Mouse (Mus musculus) MEL (cell line): ENCODE results near the gene Mtmr4. TPM values are rescaled to one million over a fixed set of nuclear protein-coding genes. Genes with fewer than 3 reads are reported as not detected.
A peak's percentile ranks its signal among the peaks of the same experiment; 100 is the strongest.

ENCODE experiments used
- DNase-seq: peaks from one replicate; pipeline ENCODE4 v3.0.0; 2011; ENCODE audit warnings: low read depth, low spot score
- H3K27ac ChIP-seq: 2 replicates; pipeline ENCODE4 v1.5.1; 2012; ENCODE audit warnings: low read depth, mild to moderate bottlenecking, control low read depth, low read length, moderate library complexity; ENCODE audit not compliant: control insufficient read depth
- H3K27me3 ChIP-seq, 2 experiments: fragments of 150-350 bp in 1 of 2; sonication (generic) in 1 of 2; 2 replicates each; pipeline ENCODE4 v1.6.1; 2012; ENCODE audit warnings: low read length in 2 of 2, mild to moderate bottlenecking in 2 of 2, improper control_type of control experiment in 1 of 2, moderate library complexity in 1 of 2; ENCODE audit not compliant: insufficient read depth in 2 of 2, control insufficient read depth in 1 of 2
- H3K36me3 ChIP-seq, 2 experiments: 2 replicates each; pipeline ENCODE4 v1.6.1; 2012 to 2014; ENCODE audit warnings: low read length in 2 of 2, improper control_type of control experiment in 1 of 2, inconsistent platforms in 1 of 2, mild to moderate bottlenecking in 1 of 2; ENCODE audit not compliant: insufficient read depth in 2 of 2, control insufficient read depth in 1 of 2
- H3K4me1 ChIP-seq, 2 experiments: fragments of 150-350 bp in 1 of 2; sonication (generic) in 1 of 2; 2 replicates each; pipeline ENCODE4 v1.6.1; 2012; ENCODE audit warnings: low read length in 2 of 2, improper control_type of control experiment in 1 of 2, mild to moderate bottlenecking in 1 of 2; ENCODE audit not compliant: insufficient read depth in 2 of 2, control insufficient read depth in 1 of 2
- H3K4me3 ChIP-seq, 2 experiments: fragments of 150-350 bp in 1 of 2; sonication (generic) in 1 of 2; 2 replicates each; pipeline ENCODE4 v1.5.1; 2012; ENCODE audit warnings: low read depth in 2 of 2, low read length in 2 of 2, mild to moderate bottlenecking in 2 of 2, moderate library complexity in 2 of 2, control low read depth in 1 of 2, improper control_type of control experiment in 1 of 2; ENCODE audit not compliant: control insufficient read depth in 1 of 2, insufficient read depth in 1 of 2
- H3K79me2 ChIP-seq: 2 replicates; pipeline ENCODE4 v1.6.1; 2012; ENCODE audit warnings: mild to moderate bottlenecking, low read length, moderate library complexity; ENCODE audit not compliant: control insufficient read depth, poor library complexity, insufficient read depth
- H3K9ac ChIP-seq: 2 replicates; pipeline ENCODE4 v1.6.1; 2012; ENCODE audit warnings: low read depth, mild to moderate bottlenecking, control low read depth, low read length, moderate library complexity; ENCODE audit not compliant: control insufficient read depth, poor library complexity, severe bottlenecking
- H3K9me3 ChIP-seq: fragments of 150-350 bp; sonication (generic); replicated peaks from 2 replicates; pipeline ENCODE4 v1.6.1; 2012; ENCODE audit warnings: mild to moderate bottlenecking, low read length, improper control_type of control experiment, moderate library complexity; ENCODE audit not compliant: insufficient read depth
- CHD1 ChIP-seq: IDR thresholded peaks from 2 replicates; pipeline ENCODE4 v1.6.1; 2012; ENCODE audit warnings: low read depth, mild to moderate bottlenecking, inconsistent platforms, low read length, improper control_type of control experiment
- CHD2 ChIP-seq: IDR thresholded peaks from 2 replicates; pipeline ENCODE4 v1.6.1; 2011; ENCODE audit warnings: low read length, improper control_type of control experiment
- E2F4 ChIP-seq: IDR thresholded peaks from 2 replicates; pipeline ENCODE4 v1.6.1; 2011; ENCODE audit warnings: low read depth, low read length, improper control_type of control experiment, borderline replicate concordance
- ELF1 ChIP-seq: IDR thresholded peaks from 2 replicates; pipeline ENCODE4 v1.6.1; 2014; ENCODE audit warnings: low read depth, mild to moderate bottlenecking, inconsistent platforms, low read length, improper control_type of control experiment, moderate library complexity
- EP300 ChIP-seq, 2 experiments: IDR thresholded peaks; 2 replicates each; pipeline ENCODE4 v1.6.1; 2011; ENCODE audit warnings: improper control_type of control experiment in 2 of 2, low read length in 2 of 2, low read depth in 1 of 2, mild to moderate bottlenecking in 1 of 2
- ETS1 ChIP-seq: IDR thresholded peaks from 2 replicates; pipeline ENCODE4 v1.6.1; 2012; ENCODE audit warnings: low read depth, mild to moderate bottlenecking, inconsistent platforms, low read length, improper control_type of control experiment, moderate library complexity
- GATA1 ChIP-seq: IDR thresholded peaks from 2 replicates; pipeline ENCODE4 v1.6.1; 2011; ENCODE audit warnings: low read depth, low read length, improper control_type of control experiment
- JUND ChIP-seq: IDR thresholded peaks from 2 replicates; pipeline ENCODE4 v1.6.1; 2011; ENCODE audit warnings: low read depth, mild to moderate bottlenecking, improper control_type of control experiment, low read length
- MAZ ChIP-seq: IDR thresholded peaks from 2 replicates; pipeline ENCODE4 v1.6.1; 2012; ENCODE audit warnings: low read depth, mild to moderate bottlenecking, inconsistent platforms, low read length, improper control_type of control experiment
- NELFE ChIP-seq: IDR thresholded peaks from 2 replicates; pipeline ENCODE4 v1.6.1; 2011; ENCODE audit warnings: low read depth, low read length, improper control_type of control experiment
- POLR2AphosphoS2 ChIP-seq: IDR thresholded peaks from 2 replicates; pipeline ENCODE4 v1.6.1; 2011; ENCODE audit warnings: low read length, improper control_type of control experiment
- RAD21 ChIP-seq: IDR thresholded peaks from 2 replicates; pipeline ENCODE4 v1.6.1; 2011; ENCODE audit warnings: mild to moderate bottlenecking, low read depth, low read length, improper control_type of control experiment
- TBP ChIP-seq: IDR thresholded peaks from 2 replicates; pipeline ENCODE4 v1.8.0; 2011; ENCODE audit warnings: low read depth, low read length, improper control_type of control experiment
- TCF12 ChIP-seq: IDR thresholded peaks from 2 replicates; pipeline ENCODE4 v1.6.1; 2014; ENCODE audit warnings: low read depth, mild to moderate bottlenecking, inconsistent platforms, low read length, improper control_type of control experiment, moderate library complexity
- USF2 ChIP-seq, 2 experiments: IDR thresholded peaks; 2 replicates each; pipeline ENCODE4 v1.6.1; 2011 to 2012; ENCODE audit warnings: improper control_type of control experiment in 2 of 2, low read length in 2 of 2, borderline replicate concordance in 1 of 2, inconsistent platforms in 1 of 2, low read depth in 1 of 2, mild to moderate bottlenecking in 1 of 2; ENCODE audit not compliant: insufficient read depth in 1 of 2
- ZNF384 ChIP-seq: IDR thresholded peaks from 2 replicates; pipeline ENCODE4 v1.6.1; 2012; ENCODE audit warnings: low read depth, mild to moderate bottlenecking, inconsistent platforms, low read length, improper control_type of control experiment
- polyA plus RNA-seq, 2 experiments: library from polyadenylated mRNA; stranded (reverse) in 1 of 2; unstranded in 1 of 2; fragments of >175 nt in 1 of 2; fragments of >200 nt in 1 of 2; gene quantifications; 2 replicates each; pipeline versions ENCODE4 v1.2.1 to v1.2.4; 2012; ENCODE audit warnings: low replicate concordance in 2 of 2, low read depth in 1 of 2; ENCODE audit not compliant: insufficient read length in 2 of 2, insufficient read depth in 1 of 2, missing spikeins in 1 of 2
- total RNA-seq: library from RNA; depleted of rRNA; stranded (reverse); fragments of 300-350 nt; gene quantifications from 2 replicates; pipeline ENCODE4 v1.2.3, GENCODE M21; 2012

Mtmr4 gene
- total and polyA plus RNA-seq, 3 experiments = 25.9 to 32.4 TPM; not detected in 1

GRCm38 (mm10) chr11:87574520-87575180, 17.3 kb upstream of the Mtmr4 start:
- H3K36me3 ChIP-seq = peaks cover 0 to 2% of the 10 kb centered on the region in 2 experiments; a peak in 1 of 4 replicates
- H3K4me3 ChIP-seq = no peak overlapping the region
- peaks cover 2 to 14% of the 10 kb centered on the region in 2 experiments; a peak in 3 of 4 replicates for H3K4me1 ChIP-seq
- no peak overlapping the region for H3K27ac ChIP-seq
- DNase-seq = no peak
- H3K27me3 ChIP-seq = peaks cover 10 to 25% of the 10 kb centered on the region in 2 experiments
- H3K9me3 ChIP-seq = no peaks in the 10 kb centered on the region
- H3K9ac ChIP-seq = no peak overlapping the region
- no peaks in the 10 kb centered on the region for H3K79me2 ChIP-seq
- no peak for TF ChIP-seq CHD1
- no peak for TF ChIP-seq EP300 (IDR thresholded peaks at IDR 0.05; ENCODE audit: low read depth in 1 of 2, low read length in 2 of 2)
- TF ChIP-seq CHD2 = no peak
- TF ChIP-seq NELFE = no peak
- TF ChIP-seq POLR2AphosphoS2 = no peak
- no peak for TF ChIP-seq TCF12
- no peak for TF ChIP-seq ZNF384
- TF ChIP-seq E2F4 = no peak
- TF ChIP-seq GATA1 = no peak
- TF ChIP-seq MAZ = no peak
- no peak for TF ChIP-seq RAD21
- TF ChIP-seq ETS1 = no peak
- TF ChIP-seq JUND = no peak

GRCm38 (mm10) chr11:87577601-87578248, 14.2 kb upstream of the Mtmr4 start:
- no peak for TF ChIP-seq POLR2AphosphoS2
- TF ChIP-seq TCF12 = no peak
- TF ChIP-seq ELF1 = no peak
- TF ChIP-seq TBP = no peak
- no peak for TF ChIP-seq USF2 (IDR thresholded peaks at IDR 0.05; ENCODE audit: borderline replicate concordance in 1 of 2, insufficient read depth in 1 of 2, low read depth in 1 of 2, low read length in 2 of 2)
- TF ChIP-seq, all 39 proteins: peak for 0
- Histone ChIP-seq H3K79me2 (no peaks in the 10 kb centered on the region), H3K4me3 (peak overlapping the region; percentile 58 to 79; a peak in 3 of 4 replicates), H3K27me3 (peaks cover 5% of the 10 kb centered on the region in 2 experiments), H3K36me3 (peaks cover 0 to 2% of the 10 kb centered on the region in 2 experiments; a peak in 1 of 4 replicates), H3K27ac (no peak overlapping the region), H3K4me1 (peaks cover 2 to 15% of the 10 kb centered on the region in 2 experiments; a peak in 3 of 4 replicates), H3K9ac (no peak overlapping the region), H3K9me3 (no peaks in the 10 kb centered on the region)
- no peak for DNase-seq
